Mouse (Mus musculus) MEL (cell line): ENCODE data around the gene Yipf3. TPM values are rescaled to one million over a fixed set of nuclear protein-coding genes. Genes with fewer than 3 reads are reported as not detected.

Experiments
- DNase-seq: peaks from one replicate; pipeline ENCODE4 v3.0.0; 2011; ENCODE audit warnings: low read depth, low spot score
- H3K27ac ChIP-seq: 2 replicates; pipeline ENCODE4 v1.5.1; 2012; ENCODE audit warnings: low read depth, mild to moderate bottlenecking, control low read depth, low read length, moderate library complexity; ENCODE audit not compliant: control insufficient read depth
- H3K27me3 ChIP-seq, 2 experiments: fragments of 150-350 bp in 1 of 2; sonication (generic) in 1 of 2; 2 replicates each; pipeline ENCODE4 v1.6.1; 2012; ENCODE audit warnings: low read length in 2 of 2, mild to moderate bottlenecking in 2 of 2, improper control_type of control experiment in 1 of 2, moderate library complexity in 1 of 2; ENCODE audit not compliant: insufficient read depth in 2 of 2, control insufficient read depth in 1 of 2
- H3K36me3 ChIP-seq, 2 experiments: 2 replicates each; pipeline ENCODE4 v1.6.1; 2012 to 2014; ENCODE audit warnings: low read length in 2 of 2, improper control_type of control experiment in 1 of 2, inconsistent platforms in 1 of 2, mild to moderate bottlenecking in 1 of 2; ENCODE audit not compliant: insufficient read depth in 2 of 2, control insufficient read depth in 1 of 2
- H3K4me1 ChIP-seq, 2 experiments: fragments of 150-350 bp in 1 of 2; sonication (generic) in 1 of 2; 2 replicates each; pipeline ENCODE4 v1.6.1; 2012; ENCODE audit warnings: low read length in 2 of 2, improper control_type of control experiment in 1 of 2, mild to moderate bottlenecking in 1 of 2; ENCODE audit not compliant: insufficient read depth in 2 of 2, control insufficient read depth in 1 of 2
- H3K4me3 ChIP-seq, 2 experiments: fragments of 150-350 bp in 1 of 2; sonication (generic) in 1 of 2; 2 replicates each; pipeline ENCODE4 v1.5.1; 2012; ENCODE audit warnings: low read depth in 2 of 2, low read length in 2 of 2, mild to moderate bottlenecking in 2 of 2, moderate library complexity in 2 of 2, control low read depth in 1 of 2, improper control_type of control experiment in 1 of 2; ENCODE audit not compliant: control insufficient read depth in 1 of 2, insufficient read depth in 1 of 2
- H3K79me2 ChIP-seq: 2 replicates; pipeline ENCODE4 v1.6.1; 2012; ENCODE audit warnings: mild to moderate bottlenecking, low read length, moderate library complexity; ENCODE audit not compliant: control insufficient read depth, poor library complexity, insufficient read depth
- H3K9ac ChIP-seq: 2 replicates; pipeline ENCODE4 v1.6.1; 2012; ENCODE audit warnings: low read depth, mild to moderate bottlenecking, control low read depth, low read length, moderate library complexity; ENCODE audit not compliant: control insufficient read depth, poor library complexity, severe bottlenecking
- H3K9me3 ChIP-seq: fragments of 150-350 bp; sonication (generic); replicated peaks from 2 replicates; pipeline ENCODE4 v1.6.1; 2012; ENCODE audit warnings: mild to moderate bottlenecking, low read length, improper control_type of control experiment, moderate library complexity; ENCODE audit not compliant: insufficient read depth
- BHLHE40 ChIP-seq: IDR thresholded peaks from 2 replicates; pipeline ENCODE4 v1.6.1; 2012; ENCODE audit warnings: low read depth, mild to moderate bottlenecking, inconsistent platforms, low read length, improper control_type of control experiment, borderline replicate concordance
- CHD1 ChIP-seq: IDR thresholded peaks from 2 replicates; pipeline ENCODE4 v1.6.1; 2012; ENCODE audit warnings: low read depth, mild to moderate bottlenecking, inconsistent platforms, low read length, improper control_type of control experiment
- CHD2 ChIP-seq: IDR thresholded peaks from 2 replicates; pipeline ENCODE4 v1.6.1; 2011; ENCODE audit warnings: low read length, improper control_type of control experiment
- GATA1 ChIP-seq: IDR thresholded peaks from 2 replicates; pipeline ENCODE4 v1.6.1; 2011; ENCODE audit warnings: low read depth, low read length, improper control_type of control experiment
- HCFC1 ChIP-seq: IDR thresholded peaks from 2 replicates; pipeline ENCODE4 v1.6.1; 2012; ENCODE audit warnings: low read depth, mild to moderate bottlenecking, inconsistent platforms, low read length, improper control_type of control experiment, moderate library complexity
- JUND ChIP-seq: IDR thresholded peaks from 2 replicates; pipeline ENCODE4 v1.6.1; 2011; ENCODE audit warnings: low read depth, mild to moderate bottlenecking, improper control_type of control experiment, low read length
- KAT2A ChIP-seq: conservative IDR thresholded peaks from 2 replicates; pipeline ENCODE4 v1.6.1; 2012; ENCODE audit warnings: low read depth, low read length, improper control_type of control experiment, inconsistent platforms
- MAFK ChIP-seq: IDR thresholded peaks from 2 replicates; pipeline ENCODE4 v1.6.1; 2011; ENCODE audit warnings: low read depth, mild to moderate bottlenecking, low read length, improper control_type of control experiment, borderline replicate concordance
- MAX ChIP-seq: IDR thresholded peaks from 2 replicates; pipeline ENCODE4 v1.6.1; 2011; ENCODE audit warnings: low read length, improper control_type of control experiment
- MAZ ChIP-seq: IDR thresholded peaks from 2 replicates; pipeline ENCODE4 v1.6.1; 2012; ENCODE audit warnings: low read depth, mild to moderate bottlenecking, inconsistent platforms, low read length, improper control_type of control experiment
- MEF2A ChIP-seq: IDR thresholded peaks from 2 replicates; pipeline ENCODE4 v1.6.1; 2014; ENCODE audit warnings: low read depth, mild to moderate bottlenecking, inconsistent platforms, low read length, improper control_type of control experiment; ENCODE audit not compliant: poor library complexity, insufficient replicate concordance, severe bottlenecking; ENCODE audit errors: extremely low read depth
- MXI1 ChIP-seq: IDR thresholded peaks from 2 replicates; pipeline ENCODE4 v1.6.1; 2011; ENCODE audit warnings: mild to moderate bottlenecking, low read depth, low read length, improper control_type of control experiment
- MYB ChIP-seq: IDR thresholded peaks from 2 replicates; pipeline ENCODE4 v1.6.1; 2011; ENCODE audit warnings: mild to moderate bottlenecking, low read depth, low read length, improper control_type of control experiment
- MYC ChIP-seq: IDR thresholded peaks from 2 replicates; pipeline ENCODE4 v1.6.1; 2011; ENCODE audit warnings: low read depth, mild to moderate bottlenecking, low read length, improper control_type of control experiment, moderate library complexity
- NELFE ChIP-seq: IDR thresholded peaks from 2 replicates; pipeline ENCODE4 v1.6.1; 2011; ENCODE audit warnings: low read depth, low read length, improper control_type of control experiment
- NRF1 ChIP-seq: IDR thresholded peaks from 2 replicates; pipeline ENCODE4 v1.6.1; 2014; ENCODE audit warnings: low read depth, mild to moderate bottlenecking, inconsistent platforms, low read length, improper control_type of control experiment, moderate library complexity; ENCODE audit not compliant: poor library complexity, insufficient read depth, severe bottlenecking
- POLR2A ChIP-seq, 2 experiments: IDR thresholded peaks; 2 replicates each; pipeline ENCODE4 v1.6.1; 2011 to 2012; ENCODE audit warnings: low read length in 2 of 2, mild to moderate bottlenecking in 2 of 2, control low read depth in 1 of 2, improper control_type of control experiment in 1 of 2, low read depth in 1 of 2, moderate library complexity in 1 of 2; ENCODE audit not compliant: control insufficient read depth in 1 of 2, insufficient read depth in 1 of 2, poor library complexity in 1 of 2
- POLR2AphosphoS2 ChIP-seq: IDR thresholded peaks from 2 replicates; pipeline ENCODE4 v1.6.1; 2011; ENCODE audit warnings: low read length, improper control_type of control experiment
- SIN3A ChIP-seq: IDR thresholded peaks from 2 replicates; pipeline ENCODE4 v1.6.1; 2012; ENCODE audit warnings: low read length, improper control_type of control experiment, inconsistent platforms
- SMC3 ChIP-seq: IDR thresholded peaks from 2 replicates; pipeline ENCODE4 v1.6.1; 2011; ENCODE audit warnings: low read depth, low read length, improper control_type of control experiment
- USF1 ChIP-seq: IDR thresholded peaks from 2 replicates; pipeline ENCODE4 v1.6.1; 2014; ENCODE audit warnings: low read depth, mild to moderate bottlenecking, inconsistent platforms, low read length, improper control_type of control experiment, moderate library complexity
- ZC3H11A ChIP-seq: IDR thresholded peaks from 2 replicates; pipeline ENCODE4 v1.6.1; 2012; ENCODE audit warnings: low read depth, mild to moderate bottlenecking, inconsistent platforms, low read length, improper control_type of control experiment
- ZKSCAN1 ChIP-seq: IDR thresholded peaks from 2 replicates; pipeline ENCODE4 v1.6.1; 2012; ENCODE audit warnings: low read depth, mild to moderate bottlenecking, inconsistent platforms, low read length, improper control_type of control experiment, moderate library complexity
- ZNF384 ChIP-seq: IDR thresholded peaks from 2 replicates; pipeline ENCODE4 v1.6.1; 2012; ENCODE audit warnings: low read depth, mild to moderate bottlenecking, inconsistent platforms, low read length, improper control_type of control experiment
- polyA plus RNA-seq, 2 experiments: library from polyadenylated mRNA; stranded (reverse) in 1 of 2; unstranded in 1 of 2; fragments of >175 nt in 1 of 2; fragments of >200 nt in 1 of 2; gene quantifications; 2 replicates each; pipeline versions ENCODE4 v1.2.1 to v1.2.4; 2012; ENCODE audit warnings: low replicate concordance in 2 of 2, low read depth in 1 of 2; ENCODE audit not compliant: insufficient read length in 2 of 2, insufficient read depth in 1 of 2, missing spikeins in 1 of 2
- total RNA-seq: library from RNA; depleted of rRNA; stranded (reverse); fragments of 300-350 nt; gene quantifications from 2 replicates; pipeline ENCODE4 v1.2.3, GENCODE M21; 2012

Gene Yipf3
- total and polyA plus RNA-seq, 3 experiments: 18.9 to 86.5 TPM; not detected in 1

DNA sequence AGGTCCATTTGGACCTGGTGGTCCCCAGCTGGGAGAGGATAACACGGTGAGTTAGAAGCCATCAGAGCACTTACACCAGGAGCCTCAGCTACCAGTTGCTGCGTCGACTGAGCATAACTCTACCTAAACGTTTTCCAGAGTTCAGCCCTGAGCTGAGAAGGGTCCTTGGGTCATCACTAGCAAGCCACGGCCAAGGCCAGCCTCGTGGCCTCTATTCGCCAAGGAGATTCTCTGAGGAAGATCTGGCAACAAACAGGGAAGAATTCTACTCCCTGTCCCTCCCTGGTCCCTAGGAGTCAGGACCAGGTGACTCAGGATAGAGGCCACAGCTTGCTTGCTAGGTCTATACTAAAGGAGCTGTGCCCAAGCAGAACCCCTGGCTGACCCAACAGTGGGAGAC is 19.6 kb downstream of the Yipf3 start:
- peaks cover 0 to 8% of the 10 kb centered on the region in 2 experiments; a peak in 2 of 4 replicates for H3K36me3 ChIP-seq
- no peaks in the 10 kb centered on the region for H3K4me1 ChIP-seq

GRCm38 (mm10) chr17:46268026-46268720 is 20.3 kb downstream of the Yipf3 start:
- DNase-seq: no peak
- H3K79me2 ChIP-seq: no peaks in the 10 kb centered on the region
- H3K9ac ChIP-seq: no peak overlapping the region
- H3K4me1 ChIP-seq: no peaks in the 10 kb centered on the region
- TF ChIP-seq CHD2 (no peak), NRF1 (no peak), CHD1 (no peak), USF1 (no peak), MYB (no peak), NELFE (no peak), BHLHE40 (no peak), MXI1 (no peak), MAX (no peak), MAFK (no peak), POLR2A (IDR thresholded peaks at IDR 0.05; ENCODE audit: control insufficient read depth in 1 of 2, insufficient read depth in 1 of 2, low read depth in 1 of 2, low read length in 2 of 2, poor library complexity in 1 of 2) (no peak), MEF2A (no peak), POLR2AphosphoS2 (no peak), ZKSCAN1 (no peak), JUND (no peak), ZC3H11A (no peak)
- no peak overlapping the region for H3K27ac ChIP-seq
- H3K4me3 ChIP-seq: no peak overlapping the region
- no peaks in the 10 kb centered on the region for H3K9me3 ChIP-seq
- peaks cover 0 to 8% of the 10 kb centered on the region in 2 experiments; a peak in 2 of 4 replicates for H3K36me3 ChIP-seq
- H3K27me3 ChIP-seq: no peaks in the 10 kb centered on the region

More for the DNA sequence above, 19.6 kb downstream of the Yipf3 start:
- Histone ChIP-seq H3K79me2 (no peaks in the 10 kb centered on the region), H3K9me3 (no peaks in the 10 kb centered on the region), H3K4me3 (no peak overlapping the region), H3K9ac (no peak overlapping the region), H3K27ac (no peak overlapping the region)
- DNase-seq: no peak
- TF ChIP-seq ZNF384 (no peak), GATA1 (no peak), MAFK (no peak), HCFC1 (no peak), SMC3 (no peak), MAZ (no peak), KAT2A (no peak), MYC (no peak), NELFE (no peak), SIN3A (no peak)
- TF ChIP-seq, all 39 proteins: peak for 0
- H3K27me3 ChIP-seq: no peaks in the 10 kb centered on the region
